Mouse (Mus musculus): ENCODE data around the gene Khsrp. TPM values are rescaled to one million over a fixed set of nuclear protein-coding genes. Genes with fewer than 3 reads are reported as not detected.

Khsrp gene
- total and polyA plus RNA-seq, 3 experiments, result 89.3 to 157 (median 125) TPM

DNA sequence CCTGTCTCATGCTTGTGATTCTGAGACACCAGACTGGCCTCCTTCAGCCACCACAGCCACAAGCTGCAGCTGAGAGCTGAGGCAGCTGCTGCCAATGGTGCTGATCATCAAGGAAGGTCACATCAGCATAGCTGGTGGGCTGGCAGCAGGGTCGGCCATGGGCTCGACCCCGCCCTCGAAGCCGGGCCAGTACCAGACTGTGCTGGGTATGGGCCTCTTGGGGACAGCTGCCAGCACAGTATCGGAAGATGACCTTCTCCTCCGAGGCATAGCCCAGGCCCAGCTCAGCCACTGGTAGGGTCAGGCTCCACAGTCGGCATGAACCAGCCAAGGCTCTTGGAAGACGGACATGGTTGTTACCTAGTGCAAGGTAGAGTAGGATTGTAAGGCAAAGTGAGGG lies 31.9 kb downstream of the Khsrp start:
- Histone ChIP-seq H3K9ac (ENCODE audit: control insufficient read depth, low read depth, low read length, poor library complexity, severe bottlenecking) (no peak overlapping the region), H3K9me3 (replicated peaks; ENCODE audit: insufficient read depth, low read length) (no peaks in the 10 kb centered on the region), H3K4me1 (ENCODE audit: control insufficient read depth in 1 of 2, insufficient read depth in 2 of 2, low read length in 2 of 2) (peaks cover 3 to 24% of the 10 kb centered on the region in 2 experiments; a peak in 3 of 4 replicates), H3K4me3 (ENCODE audit: control insufficient read depth in 1 of 2, insufficient read depth in 1 of 2, low read depth in 2 of 2, low read length in 2 of 2) (no peak overlapping the region), H3K27ac (ENCODE audit: control insufficient read depth, low read depth, low read length) (no peak overlapping the region), H3K27me3 (ENCODE audit: control insufficient read depth in 1 of 2, insufficient read depth in 2 of 2, low read length in 2 of 2) (no peaks in the 10 kb centered on the region), H3K36me3 (ENCODE audit: control insufficient read depth in 1 of 2, insufficient read depth in 2 of 2, low read length in 2 of 2) (peaks cover 2 to 12% of the 10 kb centered on the region in 2 experiments; a peak in 3 of 4 replicates), H3K79me2 (ENCODE audit: control insufficient read depth, insufficient read depth, low read length, poor library complexity) (no peaks in the 10 kb centered on the region)
- DNase-seq (ENCODE audit: low read depth, low spot score), result no peak
- TF ChIP-seq TAL1 (IDR thresholded peaks at IDR 0.05; ENCODE audit: low read length), result no peak
- no peak for TF ChIP-seq UBTF (IDR thresholded peaks at IDR 0.05; ENCODE audit: borderline replicate concordance, insufficient read depth, low read depth, low read length)
- no peak for TF ChIP-seq POLR2AphosphoS2 (IDR thresholded peaks at IDR 0.05; ENCODE audit: low read length)
- no peak for TF ChIP-seq ZNF384 (IDR thresholded peaks at IDR 0.05; ENCODE audit: low read depth, low read length)
- no peak for TF ChIP-seq HCFC1 (IDR thresholded peaks at IDR 0.05; ENCODE audit: low read depth, low read length)
- TF ChIP-seq GABPA (IDR thresholded peaks at IDR 0.05; ENCODE audit: low read depth, low read length), result no peak
- TF ChIP-seq POLR2AphosphoS5 (IDR thresholded peaks at IDR 0.05; ENCODE audit: borderline replicate concordance, low read depth, low read length), result no peak
- TF ChIP-seq JUND (IDR thresholded peaks at IDR 0.05; ENCODE audit: low read depth, low read length), result no peak
- TF ChIP-seq MXI1 (IDR thresholded peaks at IDR 0.05; ENCODE audit: low read depth, low read length), result no peak
- no peak for TF ChIP-seq TCF12 (IDR thresholded peaks at IDR 0.05; ENCODE audit: low read depth, low read length)
- TF ChIP-seq TBP (IDR thresholded peaks at IDR 0.05; ENCODE audit: low read depth, low read length), result no peak
- no peak for TF ChIP-seq NRF1 (IDR thresholded peaks at IDR 0.05; ENCODE audit: insufficient read depth, low read depth, low read length, poor library complexity, severe bottlenecking)
- no peak for TF ChIP-seq BHLHE40 (IDR thresholded peaks at IDR 0.05; ENCODE audit: borderline replicate concordance, low read depth, low read length)
- no peak for TF ChIP-seq RAD21 (IDR thresholded peaks at IDR 0.05; ENCODE audit: low read depth, low read length)

DNA sequence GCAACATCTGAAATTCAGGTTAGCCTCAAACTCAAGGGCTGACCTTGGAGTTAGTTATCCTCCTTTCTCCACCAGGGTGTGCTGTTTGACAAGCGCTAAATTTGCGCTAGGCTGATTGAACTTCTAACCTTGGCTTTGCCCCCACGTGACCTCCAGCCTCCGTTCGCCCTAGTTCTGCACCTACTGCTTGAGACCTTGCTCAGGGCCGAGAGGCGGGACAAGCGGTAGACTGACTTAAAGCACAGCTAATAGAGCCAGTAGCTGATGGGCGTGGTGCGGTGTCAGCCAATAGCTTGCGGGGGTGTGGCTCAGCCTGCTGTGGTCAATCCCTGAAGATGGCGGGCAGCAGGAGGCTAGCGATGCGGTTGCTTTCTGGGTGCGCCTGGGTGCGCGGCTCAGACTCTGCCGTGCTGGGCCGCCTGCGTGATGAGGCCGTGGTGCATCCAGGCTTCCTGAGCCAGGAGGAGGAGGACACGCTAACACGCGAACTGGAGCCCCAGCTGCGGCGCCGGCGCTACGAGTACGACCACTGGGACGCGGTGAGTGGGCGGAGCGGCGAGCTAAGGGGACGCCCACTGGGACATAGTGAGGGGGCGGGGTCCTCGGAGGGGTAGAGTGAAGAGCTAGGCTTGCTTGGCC lies 34.2 kb downstream of the Khsrp start, which contains the start of gene Alkbh7:
Gene Alkbh7, plus strand, starts transcription at position 311 of the 639 bp plus-strand sequence.
- peak; percentile 99 for DNase-seq (ENCODE audit: low read depth, low spot score)
- H3K27me3 ChIP-seq (ENCODE audit: control insufficient read depth in 1 of 2, insufficient read depth in 2 of 2, low read length in 2 of 2), result no peaks in the 10 kb centered on the region
- H3K4me3 ChIP-seq (ENCODE audit: control insufficient read depth in 1 of 2, insufficient read depth in 1 of 2, low read depth in 2 of 2, low read length in 2 of 2), result peak within 1 kb of the TSS; percentile 80 to 92
- H3K27ac ChIP-seq (ENCODE audit: control insufficient read depth, low read depth, low read length), result peak within 1 kb of the TSS; percentile 57
- 0 out of 2 replicates have a peak, but pooled peaks cover 1% of the 10 kb centered on the region for H3K79me2 ChIP-seq (ENCODE audit: control insufficient read depth, insufficient read depth, low read length, poor library complexity)
- H3K36me3 ChIP-seq (ENCODE audit: control insufficient read depth in 1 of 2, insufficient read depth in 2 of 2, low read length in 2 of 2), result peaks cover 0 to 2% of the 10 kb centered on the region in 2 experiments; a peak in 2 of 4 replicates
- H3K9ac ChIP-seq (ENCODE audit: control insufficient read depth, low read depth, low read length, poor library complexity, severe bottlenecking), result peak within 1 kb of the TSS; percentile 81
- no peaks in the 10 kb centered on the region for H3K9me3 ChIP-seq (replicated peaks; ENCODE audit: insufficient read depth, low read length)
- H3K4me1 ChIP-seq (ENCODE audit: control insufficient read depth in 1 of 2, insufficient read depth in 2 of 2, low read length in 2 of 2), result peaks cover 0 to 8% of the 10 kb centered on the region in 2 experiments; a peak in 2 of 4 replicates
- no peak for TF ChIP-seq TAL1 (IDR thresholded peaks at IDR 0.05; ENCODE audit: low read length)
- TF ChIP-seq ZMIZ1 (IDR thresholded peaks at IDR 0.05; ENCODE audit: low read depth, low read length), result peak; percentile 85
- 0 out of 2 replicates have a peak, but pooled peaks have one; percentile 10 for TF ChIP-seq TBP (IDR thresholded peaks at IDR 0.05; ENCODE audit: low read depth, low read length)
- no peak for TF ChIP-seq RCOR1 (IDR thresholded peaks at IDR 0.05; ENCODE audit: low read depth, low read length)
- peak; percentile 72; the same call in 1 of the 2 replicates for TF ChIP-seq HCFC1 (IDR thresholded peaks at IDR 0.05; ENCODE audit: low read depth, low read length)
- TF ChIP-seq POLR2A (IDR thresholded peaks at IDR 0.05; ENCODE audit: control insufficient read depth in 1 of 2, insufficient read depth in 1 of 2, low read depth in 1 of 2, low read length in 2 of 2, poor library complexity in 1 of 2), result peak; percentile 53 to 66; a peak in 3 of 4 replicates
- TF ChIP-seq ETS1 (IDR thresholded peaks at IDR 0.05; ENCODE audit: low read depth, low read length), result 0 out of 2 replicates have a peak, but pooled peaks have one; percentile 21
- peak; percentile 51; the same call in 1 of the 2 replicates for TF ChIP-seq MAZ (IDR thresholded peaks at IDR 0.05; ENCODE audit: low read depth, low read length)
- TF ChIP-seq MXI1 (IDR thresholded peaks at IDR 0.05; ENCODE audit: low read depth, low read length), result peak; percentile 93
- TF ChIP-seq NELFE (IDR thresholded peaks at IDR 0.05; ENCODE audit: low read depth, low read length), result peak; percentile 51; the same call in 1 of the 2 replicates
- no peak for TF ChIP-seq EP300 (IDR thresholded peaks at IDR 0.05; ENCODE audit: low read depth in 1 of 2, low read length in 2 of 2)
- no peak for TF ChIP-seq MYB (IDR thresholded peaks at IDR 0.05; ENCODE audit: low read depth, low read length)
- no peak for TF ChIP-seq MAFK (IDR thresholded peaks at IDR 0.05; ENCODE audit: borderline replicate concordance, low read depth, low read length)
- TF ChIP-seq MEF2A (IDR thresholded peaks at IDR 0.05; ENCODE audit: extremely low read depth, insufficient replicate concordance, low read depth, low read length, poor library complexity, severe bottlenecking), result no peak
- TF ChIP-seq CHD1 (IDR thresholded peaks at IDR 0.05; ENCODE audit: low read depth, low read length), result no peak
- TF ChIP-seq BHLHE40 (IDR thresholded peaks at IDR 0.05; ENCODE audit: borderline replicate concordance, low read depth, low read length), result peak; percentile 72; the same call in 1 of the 2 replicates
- TF ChIP-seq KAT2A (conservative IDR thresholded peaks at IDR 0.05; ENCODE audit: low read depth, low read length), result no peak
- 0 out of 2 replicates have a peak, but pooled peaks have one; percentile 61 for TF ChIP-seq MYC (IDR thresholded peaks at IDR 0.05; ENCODE audit: low read depth, low read length)
- TF ChIP-seq CTCF (IDR thresholded peaks at IDR 0.05 in 2 of 3, conservative IDR thresholded peaks at IDR 0.05 in 1 of 3; ENCODE audit: control insufficient read depth in 1 of 3, insufficient read depth in 1 of 3, low read depth in 2 of 3, low read length in 3 of 3, poor library complexity in 1 of 3, severe bottlenecking in 1 of 3), result peak; percentile 51 to 88 (median 79)
- TF ChIP-seq ELF1 (IDR thresholded peaks at IDR 0.05; ENCODE audit: low read depth, low read length), result no peak
